Mouse (Mus musculus): ENCODE data around the gene Gm5089. TPM values are rescaled to one million over a fixed set of nuclear protein-coding genes. Genes with fewer than 3 reads are reported as not detected.
A peak's percentile ranks its signal among the peaks of the same experiment; 100 is the strongest.

The Gm5089 gene
- polyA plus RNA-seq, 1 experiment from 2014 or later = 0.46 TPM

- 2% methylated on average over 18 of the region's 18 CpGs for WGBS
- no peaks in the 10 kb centered on the region for H3K36me3 ChIP-seq
- H3K27ac ChIP-seq (replicated peaks) = peak overlapping the region; percentile 71
- peaks cover 89% of the 10 kb centered on the region for H3K27me3 ChIP-seq
- peaks cover 38% of the 10 kb centered on the region for H3K4me1 ChIP-seq (replicated peaks)
- no peak for ATAC-seq (ENCODE audit: low read depth)
- peak overlapping the region; percentile 66 for H3K9ac ChIP-seq
- H3K4me2 ChIP-seq = peak overlapping the region; percentile 64
- H3K9me3 ChIP-seq = no peaks in the 10 kb centered on the region
- peak overlapping the region; percentile 35 for H3K4me3 ChIP-seq
Measured at GRCm38 (mm10) chr14:122405897-122406540, 44.9 kb downstream of the Gm5089 start.

- 0 out of 2 replicates have a peak overlapping the region, but pooled peaks have one; percentile 53 for H3K27ac ChIP-seq (replicated peaks)
- H3K4me3 ChIP-seq = no peak overlapping the region
- peak overlapping the region; percentile 64 for H3K4me2 ChIP-seq
- 13% methylated on average over 12 of the region's 12 CpGs for WGBS
- H3K27me3 ChIP-seq = peaks cover 95% of the 10 kb centered on the region
- ATAC-seq (ENCODE audit: low read depth) = peak; percentile 45
- H3K4me1 ChIP-seq (replicated peaks) = peaks cover 38% of the 10 kb centered on the region
- H3K9me3 ChIP-seq = no peaks in the 10 kb centered on the region
- no peak overlapping the region for H3K9ac ChIP-seq
- H3K36me3 ChIP-seq = no peaks in the 10 kb centered on the region
Measured at GRCm38 (mm10) chr14:122405236-122405635, 45.7 kb downstream of the Gm5089 start.

GRCm38 (mm10) chr14:122404596-122405154, 46.2 kb downstream of the Gm5089 start:
- Histone ChIP-seq H3K9ac (no peak overlapping the region), H3K4me1 (replicated peaks) (peaks cover 38% of the 10 kb centered on the region), H3K4me2 (no peak overlapping the region), H3K9me3 (no peaks in the 10 kb centered on the region), H3K27me3 (peaks cover 90% of the 10 kb centered on the region), H3K4me3 (no peak overlapping the region), H3K27ac (replicated peaks) (peak overlapping the region; percentile 62), H3K36me3 (no peaks in the 10 kb centered on the region)
- 59% methylated on average over 7 of the region's 7 CpGs for WGBS
- ATAC-seq (ENCODE audit: low read depth) = peak; percentile 51

GRCm38 (mm10) chr14:122403422-122403940, 47.4 kb downstream of the Gm5089 start:
- H3K36me3 ChIP-seq = no peaks in the 10 kb centered on the region
- H3K27ac ChIP-seq (replicated peaks) = peak overlapping the region; percentile 15; the same call in 1 of the 2 replicates

GRCm38 (mm10) chr14:122402716-122403258, 48.1 kb downstream of the Gm5089 start:
- H3K27ac ChIP-seq (replicated peaks) = no peak overlapping the region; the same call in 1 of the 2 replicates
- H3K4me2 ChIP-seq = no peak overlapping the region
- 10% methylated on average over 12 of the region's 12 CpGs for WGBS
- H3K27me3 ChIP-seq = peaks cover 81% of the 10 kb centered on the region
- H3K4me3 ChIP-seq = no peak overlapping the region
- H3K9ac ChIP-seq = no peak overlapping the region
- peaks cover 38% of the 10 kb centered on the region for H3K4me1 ChIP-seq (replicated peaks)
- H3K36me3 ChIP-seq = no peaks in the 10 kb centered on the region
- no peaks in the 10 kb centered on the region for H3K9me3 ChIP-seq
- no peak for ATAC-seq (ENCODE audit: low read depth)

More at GRCm38 (mm10) chr14:122403422-122403940, 47.4 kb downstream of the Gm5089 start:
- Histone ChIP-seq H3K9ac (no peak overlapping the region), H3K4me1 (replicated peaks) (peaks cover 38% of the 10 kb centered on the region), H3K4me3 (no peak overlapping the region), H3K27me3 (peaks cover 86% of the 10 kb centered on the region), H3K4me2 (no peak overlapping the region), H3K9me3 (no peaks in the 10 kb centered on the region)
- 60% methylated on average over 3 of the region's 3 CpGs for WGBS
- no peak for ATAC-seq (ENCODE audit: low read depth)

- 30% methylated on average over 11 of the region's 11 CpGs for WGBS
- H3K9ac ChIP-seq = no peak overlapping the region
- H3K4me1 ChIP-seq (replicated peaks) = peaks cover 34% of the 10 kb centered on the region
- no peak overlapping the region for H3K27ac ChIP-seq (replicated peaks)
- H3K27me3 ChIP-seq = peaks cover 79% of the 10 kb centered on the region
- no peaks in the 10 kb centered on the region for H3K36me3 ChIP-seq
- no peaks in the 10 kb centered on the region for H3K9me3 ChIP-seq
- H3K4me3 ChIP-seq = no peak overlapping the region
- ATAC-seq (ENCODE audit: low read depth) = no peak
- H3K4me2 ChIP-seq = no peak overlapping the region
Measured at GRCm38 (mm10) chr14:122401886-122402285, 49.0 kb downstream of the Gm5089 start.

GRCm38 (mm10) chr14:122399906-122400305, 51.0 kb downstream of the Gm5089 start:
- peaks cover 14% of the 10 kb centered on the region for H3K4me1 ChIP-seq (replicated peaks)
- peaks cover 64% of the 10 kb centered on the region for H3K27me3 ChIP-seq

GRCm38 (mm10) chr14:122398676-122399075, 52.2 kb downstream of the Gm5089 start:
- Histone ChIP-seq H3K9ac (no peak overlapping the region), H3K4me1 (replicated peaks) (peaks cover 14% of the 10 kb centered on the region), H3K9me3 (no peaks in the 10 kb centered on the region), H3K27me3 (peaks cover 54% of the 10 kb centered on the region), H3K27ac (replicated peaks) (no peak overlapping the region), H3K4me3 (no peak overlapping the region), H3K36me3 (no peaks in the 10 kb centered on the region), H3K4me2 (no peak overlapping the region)
- no peak for ATAC-seq (ENCODE audit: low read depth)
- WGBS = 55% methylated on average over 4 of the region's 4 CpGs

More at GRCm38 (mm10) chr14:122399906-122400305, 51.0 kb downstream of the Gm5089 start:
- H3K9me3 ChIP-seq = no peaks in the 10 kb centered on the region
- no peak overlapping the region for H3K9ac ChIP-seq
- no peak overlapping the region for H3K4me2 ChIP-seq
- no peak overlapping the region for H3K4me3 ChIP-seq
- ATAC-seq (ENCODE audit: low read depth) = no peak
- WGBS = 26% methylated on average over 5 of the region's 5 CpGs
- no peaks in the 10 kb centered on the region for H3K36me3 ChIP-seq
- no peak overlapping the region for H3K27ac ChIP-seq (replicated peaks)

- Histone ChIP-seq H3K9me3 (no peaks in the 10 kb centered on the region), H3K4me3 (no peak overlapping the region), H3K4me1 (replicated peaks) (peaks cover 8% of the 10 kb centered on the region; the same call in 1 of the 2 replicates), H3K27ac (replicated peaks) (no peak overlapping the region), H3K4me2 (no peak overlapping the region), H3K27me3 (peaks cover 34% of the 10 kb centered on the region), H3K9ac (no peak overlapping the region), H3K36me3 (no peaks in the 10 kb centered on the region)
- WGBS = 94% methylated on average over 1 of the region's 1 CpGs
- ATAC-seq (ENCODE audit: low read depth) = no peak
Measured at GRCm38 (mm10) chr14:122393119-122393518, 57.8 kb downstream of the Gm5089 start.

- Histone ChIP-seq H3K4me1 (replicated peaks) (peaks cover 10% of the 10 kb centered on the region; the same call in 1 of the 2 replicates), H3K9me3 (no peaks in the 10 kb centered on the region), H3K27ac (replicated peaks) (no peak overlapping the region), H3K27me3 (peaks cover 38% of the 10 kb centered on the region), H3K4me3 (no peak overlapping the region), H3K9ac (no peak overlapping the region), H3K36me3 (no peaks in the 10 kb centered on the region), H3K4me2 (no peak overlapping the region)
- no peak for ATAC-seq (ENCODE audit: low read depth)
- WGBS = 53% methylated on average over 4 of the region's 4 CpGs
Measured at GRCm38 (mm10) chr14:122390935-122391334, 60.0 kb downstream of the Gm5089 start.

- no peak overlapping the region for H3K4me2 ChIP-seq
- H3K27me3 ChIP-seq = peaks cover 36% of the 10 kb centered on the region
- no peaks in the 10 kb centered on the region for H3K9me3 ChIP-seq
- no peak for ATAC-seq (ENCODE audit: low read depth)
- peaks cover 15% of the 10 kb centered on the region for H3K4me1 ChIP-seq (replicated peaks)
- 88% methylated on average over 13 of the region's 13 CpGs for WGBS
- H3K36me3 ChIP-seq = no peaks in the 10 kb centered on the region
- no peak overlapping the region for H3K9ac ChIP-seq
- H3K27ac ChIP-seq (replicated peaks) = no peak overlapping the region
- H3K4me3 ChIP-seq = no peak overlapping the region
Measured at GRCm38 (mm10) chr14:122389684-122390370, 61.1 kb downstream of the Gm5089 start.
